In the genomic region with DNA sequence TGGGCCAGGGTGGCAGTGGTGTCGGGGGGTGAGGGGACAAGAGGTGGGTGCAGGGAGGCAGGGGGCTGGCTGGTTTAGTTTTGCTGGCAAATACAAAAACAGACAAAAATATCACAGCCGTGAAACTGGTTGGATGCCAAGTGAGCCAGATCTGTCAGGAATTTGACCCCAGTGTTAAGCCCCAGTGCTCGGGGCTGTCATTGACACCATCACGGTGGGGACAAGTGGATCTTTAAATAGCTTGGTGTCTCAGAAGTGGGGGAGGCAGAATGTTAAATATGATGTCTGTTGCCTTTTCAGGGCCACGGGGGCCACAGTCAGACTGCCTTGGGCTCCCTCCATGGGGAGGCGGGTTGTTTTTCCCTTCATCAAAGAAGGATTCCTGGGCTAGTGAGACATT, we compare ENCODE assay signal across 10 mouse cellular contexts. TPM values are rescaled to one million over a fixed set of nuclear protein-coding genes. Genes with fewer than 3 reads are reported as not detected.
DNase-seq lines count a peak whose midpoint lies in the region; ATAC-seq and TF ChIP-seq lines count a peak whose summit lies in the region.
"Had no signal": no experiment of that assay in that cellular context is flagged by ENCODE, and none has a peak within 500 bp of the region (broad histone marks: within the 10 kb centered on the region; RNA-seq: fewer than 3 reads in every experiment).

No protein-coding gene starts in this region.

- H3K27ac ChIP-seq in gastrocnemius, adult 2 months, result peak overlapping the region; percentile 89
- H3K27ac ChIP-seq in MEL (ENCODE audit: control insufficient read depth, low read depth, low read length), result peak overlapping the region; percentile 79
- H3K27ac ChIP-seq in heart, embryonic 15.5 days, result peak overlapping the region; percentile 98
- H3K27ac ChIP-seq in limb, embryonic 14.5 days (replicated peaks; ENCODE audit: low read depth, low read length), result no peak overlapping the region
- H3K27ac ChIP-seq in hindbrain, embryonic 12.5 days, result no peak overlapping the region
- H3K27ac ChIP-seq: layer of hippocampus, adult 2 months had no signal

- no peaks in the 10 kb centered on the region for H3K9me3 ChIP-seq in MEL (replicated peaks; ENCODE audit: insufficient read depth, low read length)
- H3K9me3 ChIP-seq in heart, embryonic 15.5 days (replicated peaks), result no peaks in the 10 kb centered on the region
- H3K9me3 ChIP-seq in limb, embryonic 14.5 days (ENCODE audit: control insufficient read depth, low read length), result no peaks in the 10 kb centered on the region
- no peaks in the 10 kb centered on the region for H3K9me3 ChIP-seq in hindbrain, embryonic 12.5 days (replicated peaks)

- peaks cover 0 to 26% of the 10 kb centered on the region in 2 experiments; a peak in 2 of 4 replicates for H3K36me3 ChIP-seq in MEL (ENCODE audit: control insufficient read depth in 1 of 2, insufficient read depth in 2 of 2, low read length in 2 of 2)
- H3K36me3 ChIP-seq in heart, embryonic 15.5 days, result no peaks in the 10 kb centered on the region; the same call in 1 of the 2 replicates
- no peaks in the 10 kb centered on the region for H3K36me3 ChIP-seq in limb, embryonic 14.5 days (ENCODE audit: control insufficient read depth, insufficient read depth, low read length)
- H3K36me3 ChIP-seq in hindbrain, embryonic 12.5 days, result 0 out of 2 replicates have a peak, but pooled peaks cover 3% of the 10 kb centered on the region

- peak; percentile 58 for ATAC-seq in heart, embryonic 15.5 days (replicated peaks; ENCODE audit: insufficient number of reproducible peaks, insufficient read depth, low FRiP score, low read depth)
- ATAC-seq in limb, embryonic 14.5 days (ENCODE audit: low FRiP score, low read depth), result peak; percentile 13; the same call in 1 of the 2 replicates
- no peak for ATAC-seq in hindbrain, embryonic 12.5 days (ENCODE audit: low FRiP score)

- no peak for TF ChIP-seq CTCF in gastrocnemius, adult 2 months (IDR thresholded peaks at IDR 0.05)
- no peak for TF ChIP-seq CTCF in MEL (IDR thresholded peaks at IDR 0.05 in 2 of 3, conservative IDR thresholded peaks at IDR 0.05 in 1 of 3; ENCODE audit: control insufficient read depth in 1 of 3, insufficient read depth in 1 of 3, low read depth in 2 of 3, low read length in 3 of 3, poor library complexity in 1 of 3, severe bottlenecking in 1 of 3)

- TF ChIP-seq EP300 in MEL (IDR thresholded peaks at IDR 0.05; ENCODE audit: low read depth in 1 of 2, low read length in 2 of 2), result no peak

- TF ChIP-seq POLR2A in MEL (IDR thresholded peaks at IDR 0.05; ENCODE audit: control insufficient read depth in 1 of 2, insufficient read depth in 1 of 2, low read depth in 1 of 2, low read length in 2 of 2, poor library complexity in 1 of 2), result no peak
- no peak for TF ChIP-seq POLR2A in limb, embryonic 14.5 days (IDR thresholded peaks at IDR 0.05; ENCODE audit: borderline replicate concordance, extremely low read depth, insufficient read depth, insufficient read length)

- H3K4me1 ChIP-seq in MEL (ENCODE audit: control insufficient read depth in 1 of 2, insufficient read depth in 2 of 2, low read length in 2 of 2), result peaks cover 21 to 40% of the 10 kb centered on the region in 2 experiments
- H3K4me1 ChIP-seq in heart, embryonic 15.5 days (replicated peaks), result peaks cover 55% of the 10 kb centered on the region
- H3K4me1 ChIP-seq in limb, embryonic 14.5 days (ENCODE audit: control insufficient read depth, insufficient read depth, low read length), result peaks cover 10% of the 10 kb centered on the region
- H3K4me1 ChIP-seq in hindbrain, embryonic 12.5 days, result peaks cover 20% of the 10 kb centered on the region

- H3K79me2 ChIP-seq in MEL (ENCODE audit: control insufficient read depth, insufficient read depth, low read length, poor library complexity), result no peaks in the 10 kb centered on the region

- WGBS in heart, embryonic 15.5 days, result 18% methylated on average over 6 of the region's 6 CpGs
- WGBS in limb, embryonic 14.5 days, result 44% methylated on average over 6 of the region's 6 CpGs
- 60% methylated on average over 6 of the region's 6 CpGs for WGBS in hindbrain, embryonic 12.5 days

- H3K9ac ChIP-seq in MEL (ENCODE audit: control insufficient read depth, low read depth, low read length, poor library complexity, severe bottlenecking), result peak overlapping the region; percentile 53; the same call in 1 of the 2 replicates
- no peak overlapping the region for H3K9ac ChIP-seq in heart, embryonic 15.5 days
- H3K9ac ChIP-seq in limb, embryonic 14.5 days (ENCODE audit: low read depth, low read length, severe bottlenecking), result peak overlapping the region; percentile 28
- H3K9ac ChIP-seq in hindbrain, embryonic 12.5 days, result no peak overlapping the region

- DNase-seq in gastrocnemius, adult 2 months, result peak; percentile 71
- DNase-seq in gastrocnemius, postnatal 25 days, result no peak
- DNase-seq in MEL (ENCODE audit: low read depth, low spot score), result peak; percentile 44
- DNase-seq in limb, embryonic 14.5 days (ENCODE audit: low spot score), result peak; percentile 43
- no peak for DNase-seq in left cerebral cortex, postnatal 4 days
- DNase-seq in T-cell, adult 2 months (ENCODE audit: low spot score), result no peak
- DNase-seq: lung, postnatal 36 days had no signal

- no peak overlapping the region for H3K4me3 ChIP-seq in gastrocnemius, adult 2 months
- H3K4me3 ChIP-seq in MEL (ENCODE audit: control insufficient read depth in 1 of 2, insufficient read depth in 1 of 2, low read depth in 2 of 2, low read length in 2 of 2), result no peak overlapping the region
- no peak overlapping the region for H3K4me3 ChIP-seq in heart, embryonic 15.5 days
- no peak overlapping the region for H3K4me3 ChIP-seq in limb, embryonic 14.5 days (replicated peaks; ENCODE audit: low read length)
- H3K4me3 ChIP-seq in hindbrain, embryonic 12.5 days, result no peak overlapping the region
- H3K4me3 ChIP-seq: layer of hippocampus, adult 2 months had no signal

- no peaks in the 10 kb centered on the region for H3K27me3 ChIP-seq in MEL (ENCODE audit: control insufficient read depth in 1 of 2, insufficient read depth in 2 of 2, low read length in 2 of 2)
- peaks cover 9% of the 10 kb centered on the region; the same call in 1 of the 2 replicates for H3K27me3 ChIP-seq in heart, embryonic 15.5 days
- no peaks in the 10 kb centered on the region; the same call in 1 of the 2 replicates for H3K27me3 ChIP-seq in limb, embryonic 14.5 days (ENCODE audit: control insufficient read depth, insufficient read depth, low read length)
- H3K27me3 ChIP-seq in hindbrain, embryonic 12.5 days, result peaks cover 38% of the 10 kb centered on the region

- intact Hi-C loops in gastrocnemius, adult 2 months (cut with DNase I), result no loop called here
- intact Hi-C loops in left cerebral cortex, postnatal 4 days (cut with DNase I), result no loop called here

- TF ChIP-seq RAD21 in MEL (IDR thresholded peaks at IDR 0.05; ENCODE audit: low read depth, low read length), result no peak

- H3K4me2 ChIP-seq in heart, embryonic 15.5 days, result peak overlapping the region; percentile 37
- H3K4me2 ChIP-seq in limb, embryonic 14.5 days (replicated peaks; ENCODE audit: low read depth, low read length, severe bottlenecking), result no peak overlapping the region
- no peak overlapping the region for H3K4me2 ChIP-seq in hindbrain, embryonic 12.5 days (replicated peaks)

RNA-seq across cellular contexts. Expression of a gene that starts 6.0 kb away (rescaled TPM):
- total RNA-seq in gastrocnemius, adult 2 months (2021), result 1 to 10 TPM; 2.2 to 3.0 TPM
- 1 to 10 TPM; 1.9 to 2.1 TPM for total RNA-seq in gastrocnemius, postnatal 25 days (2021)
- total RNA-seq in MEL (2012; rRNA removed), result 5.9 and 7.4 TPM in 2 replicates
- polyA plus RNA-seq in MEL (2012; ENCODE audit: insufficient read depth in 1 of 2, insufficient read length in 2 of 2, low read depth in 1 of 2, low replicate concordance in 2 of 2, missing spikeins in 1 of 2), result 1 to 10 TPM in 1 of 2 experiments, not detected in 1; 8.4 TPM
- 17.0 and 19.3 TPM in 2 replicates for polyA plus RNA-seq in heart, embryonic 15.5 days (2015; fragmentation: Nextera tagmentation; extraction: Ambion mirVana)
- polyA plus RNA-seq in limb, embryonic 14.5 days (2012; rRNA removed), result 19.2 and 24.2 TPM in 2 replicates
- 9.2 and 11.4 TPM in 2 replicates for polyA plus RNA-seq in limb, embryonic 14.5 days (2014; fragmentation: Nextera tagmentation; extraction: Ambion mirVana)
- 1 to 10 TPM; 7.6 to 9.2 TPM for total RNA-seq in left cerebral cortex, postnatal 4 days (2021)
- polyA plus RNA-seq in hindbrain, embryonic 12.5 days (2016; fragmentation: Nextera tagmentation; extraction: Ambion mirVana), result 9.1 and 10.2 TPM in 2 replicates

RNA-seq across cellular contexts. Expression of a gene that starts 8.1 kb away (rescaled TPM):
- 1 to 10 TPM; 1.8 to 5.9 TPM for total RNA-seq in gastrocnemius, adult 2 months (2021)
- total RNA-seq in gastrocnemius, postnatal 25 days (2021), result 1 to 10 TPM in 1 of 2 experiments, under 1 TPM in 1; 0.87 to 2.9 TPM
- total RNA-seq in MEL (2012; rRNA removed), result not detected in 2 replicates
- not detected for polyA plus RNA-seq in MEL (2012; ENCODE audit: insufficient read depth in 1 of 2, insufficient read length in 2 of 2, low read depth in 1 of 2, low replicate concordance in 2 of 2, missing spikeins in 1 of 2)
- polyA plus RNA-seq in heart, embryonic 15.5 days (2015; fragmentation: Nextera tagmentation; extraction: Ambion mirVana), result 0.52 and 0.57 TPM in 2 replicates
- polyA plus RNA-seq in limb, embryonic 14.5 days (2012; rRNA removed), result 1.4 and 2.2 TPM in 2 replicates
- polyA plus RNA-seq in limb, embryonic 14.5 days (2014; fragmentation: Nextera tagmentation; extraction: Ambion mirVana), result 0.51 and 1.3 TPM in 2 replicates
- 1 to 10 TPM in 1 of 2 experiments, not detected in 1; 1.0 TPM for total RNA-seq in left cerebral cortex, postnatal 4 days (2021)
- polyA plus RNA-seq in hindbrain, embryonic 12.5 days (2016; fragmentation: Nextera tagmentation; extraction: Ambion mirVana), result 1.0 and 1.1 TPM in 2 replicates
- total RNA-seq: layer of hippocampus, adult 2 months had no signal

RNA-seq across cellular contexts. Expression of a gene that starts 10.7 kb away (rescaled TPM):
- 1,000 to 10,000 TPM; 3,050 to 3,067 TPM for total RNA-seq in gastrocnemius, adult 2 months (2021)
- total RNA-seq in gastrocnemius, postnatal 25 days (2021), result 1,000 to 10,000 TPM; 2,256 to 3,626 TPM
- not detected in 2 replicates for total RNA-seq in MEL (2012; rRNA removed)
- under 1 TPM in 1 of 2 experiments, not detected in 1; 0.07 TPM for polyA plus RNA-seq in MEL (2012; ENCODE audit: insufficient read depth in 1 of 2, insufficient read length in 2 of 2, low read depth in 1 of 2, low replicate concordance in 2 of 2, missing spikeins in 1 of 2)
- 154 and 158 TPM in 2 replicates for polyA plus RNA-seq in heart, embryonic 15.5 days (2015; fragmentation: Nextera tagmentation; extraction: Ambion mirVana)
- polyA plus RNA-seq in limb, embryonic 14.5 days (2012; rRNA removed), result 12.3 and 13.2 TPM in 2 replicates
- 10.9 and 18.1 TPM in 2 replicates for polyA plus RNA-seq in limb, embryonic 14.5 days (2014; fragmentation: Nextera tagmentation; extraction: Ambion mirVana)
- under 1 TPM; 0.56 to 0.64 TPM for total RNA-seq in left cerebral cortex, postnatal 4 days (2021)
- 0.31 and 1.7 TPM in 2 replicates for polyA plus RNA-seq in hindbrain, embryonic 12.5 days (2016; fragmentation: Nextera tagmentation; extraction: Ambion mirVana)

RNA-seq across cellular contexts. Expression of a gene that starts 18.0 kb away (rescaled TPM):
- total RNA-seq in gastrocnemius, adult 2 months (2021), result 1 to 10 TPM; 1.6 to 1.9 TPM
- total RNA-seq in gastrocnemius, postnatal 25 days (2021), result 1 to 10 TPM; 2.0 to 2.3 TPM
- not detected in 2 replicates for total RNA-seq in MEL (2012; rRNA removed)
- polyA plus RNA-seq in MEL (2012; ENCODE audit: insufficient read depth in 1 of 2, insufficient read length in 2 of 2, low read depth in 1 of 2, low replicate concordance in 2 of 2, missing spikeins in 1 of 2), result not detected
- polyA plus RNA-seq in heart, embryonic 15.5 days (2015; fragmentation: Nextera tagmentation; extraction: Ambion mirVana), result 36.1 and 44.2 TPM in 2 replicates
- polyA plus RNA-seq in limb, embryonic 14.5 days (2012; rRNA removed), result 51.1 and 64.3 TPM in 2 replicates
- 73.6 and 79.7 TPM in 2 replicates for polyA plus RNA-seq in limb, embryonic 14.5 days (2014; fragmentation: Nextera tagmentation; extraction: Ambion mirVana)
- 1 to 10 TPM; 3.9 to 4.1 TPM for total RNA-seq in left cerebral cortex, postnatal 4 days (2021)
- 25.9 and 26.9 TPM in 2 replicates for polyA plus RNA-seq in hindbrain, embryonic 12.5 days (2016; fragmentation: Nextera tagmentation; extraction: Ambion mirVana)

RNA-seq across cellular contexts. Expression of a gene that starts 36.1 kb away (rescaled TPM):
- 10 to 100 TPM; 11.8 to 12.1 TPM for total RNA-seq in gastrocnemius, adult 2 months (2021)
- 10 to 100 TPM in 1 of 2 experiments, 1 to 10 TPM in 1; 9.6 to 11.8 TPM for total RNA-seq in gastrocnemius, postnatal 25 days (2021)
- total RNA-seq in MEL (2012; rRNA removed), result 61.7 and 62.5 TPM in 2 replicates
- polyA plus RNA-seq in MEL (2012; ENCODE audit: insufficient read depth in 1 of 2, insufficient read length in 2 of 2, low read depth in 1 of 2, low replicate concordance in 2 of 2, missing spikeins in 1 of 2), result 10 to 100 TPM in 1 of 2 experiments, not detected in 1; 53.0 TPM
- 33.9 and 40.5 TPM in 2 replicates for polyA plus RNA-seq in heart, embryonic 15.5 days (2015; fragmentation: Nextera tagmentation; extraction: Ambion mirVana)
- polyA plus RNA-seq in limb, embryonic 14.5 days (2012; rRNA removed), result 78.2 and 116 TPM in 2 replicates
- polyA plus RNA-seq in limb, embryonic 14.5 days (2014; fragmentation: Nextera tagmentation; extraction: Ambion mirVana), result 36.9 and 42.6 TPM in 2 replicates
- total RNA-seq in left cerebral cortex, postnatal 4 days (2021), result 10 to 100 TPM; 21.3 to 26.0 TPM
- 49.0 and 50.0 TPM in 2 replicates for polyA plus RNA-seq in hindbrain, embryonic 12.5 days (2016; fragmentation: Nextera tagmentation; extraction: Ambion mirVana)

Comparison
In these comparisons a context has a peak if more than half of its experiments do, and no peak if none do; other contexts are left out.
1. DNase-seq: peak in gastrocnemius, adult 2 months (single experiment), MEL (single experiment) and limb, embryonic 14.5 days (single experiment); none in gastrocnemius, postnatal 25 days (single experiment), left cerebral cortex, postnatal 4 days (single experiment) and T-cell, adult 2 months (single experiment).
2. H3K27ac ChIP-seq: peak in gastrocnemius, adult 2 months (single experiment), MEL (single experiment) and heart, embryonic 15.5 days (single experiment); none in limb, embryonic 14.5 days (single experiment) and hindbrain, embryonic 12.5 days (single experiment).
3. H3K9ac ChIP-seq: peak in MEL (single experiment) and limb, embryonic 14.5 days (single experiment); none in heart, embryonic 15.5 days (single experiment) and hindbrain, embryonic 12.5 days (single experiment).
4. RNA of a gene that starts 10.7 kb away (total RNA-seq): 2,256 to 3,626 TPM in gastrocnemius, postnatal 25 days and 3,050 to 3,067 TPM in gastrocnemius, adult 2 months; 0.56 to 0.64 TPM in left cerebral cortex, postnatal 4 days and not detected in MEL; every median in the first group is over 1,000 times any median in the second.